Mouse (Mus musculus): Measurements from ENCODE around the gene Ppfia2. TPM values are rescaled to one million over a fixed set of nuclear protein-coding genes. Genes with fewer than 3 reads are reported as not detected.

Ppfia2 gene
- total RNA-seq (2021) (under 1 TPM; 0.26 to 0.55 TPM), polyA plus RNA-seq (2012; rRNA removed) (0.12 and 0.23 TPM in 2 replicates)
- long read RNA-seq, partial matches to known transcripts = 0 of 1 reads
- long read RNA-seq, other reads (novel, unspliced or antisense) = 1 of 1 reads

DNA sequence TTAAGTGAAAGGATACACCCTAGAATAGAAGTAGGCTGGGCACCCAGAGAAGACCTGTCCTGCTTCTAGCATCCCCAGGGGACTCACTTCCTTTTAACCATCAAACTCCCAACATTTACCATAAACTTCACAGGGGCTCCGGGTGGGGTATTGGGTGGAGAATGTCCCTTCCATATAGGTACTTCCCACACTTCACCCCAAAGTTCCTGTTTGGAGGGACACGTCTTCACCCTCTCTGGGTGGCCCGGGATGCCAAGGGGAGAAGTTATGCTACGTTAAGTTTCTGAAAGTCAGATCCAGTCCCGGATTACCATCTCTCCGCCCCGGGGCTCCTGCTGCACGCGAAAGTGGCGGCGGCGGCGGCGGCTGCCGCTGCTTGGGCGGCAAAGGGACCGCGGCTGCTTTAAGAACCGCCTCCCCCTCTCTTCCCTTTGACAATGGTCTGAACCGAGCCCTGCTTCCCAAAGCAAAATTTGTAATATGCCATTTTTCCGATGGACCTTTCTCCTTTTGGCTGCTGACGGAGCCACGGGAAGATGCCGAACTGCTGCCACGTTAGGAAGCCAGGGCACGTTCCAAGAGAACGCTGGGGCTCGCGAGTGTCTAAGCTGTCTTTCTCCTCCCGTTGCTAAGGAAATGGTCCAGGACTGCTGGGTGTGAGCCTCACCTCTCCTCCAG, at the start of gene Ppfia2:
TSS of gene Ppfia2 (plus strand) at position 485 of the 678 bp plus-strand sequence.
- no peaks in the 10 kb centered on the region for H3K36me3 ChIP-seq (ENCODE audit: control insufficient read depth, insufficient read depth, low read length)
- WGBS = under 1% methylated on average over 30 of the region's 30 CpGs
- H3K9ac ChIP-seq (ENCODE audit: low read depth, low read length) = peak within 1 kb of the TSS; percentile 9
- TF ChIP-seq POLR2A (IDR thresholded peaks at IDR 0.05; ENCODE audit: insufficient read depth, low read depth, low read length) = no peak
- no peak for TF ChIP-seq EP300 (IDR thresholded peaks at IDR 0.05; ENCODE audit: insufficient read depth, low read depth, low read length)
- TF ChIP-seq CTCF (IDR thresholded peaks at IDR 0.05) = no peak
- H3K27me3 ChIP-seq (ENCODE audit: control insufficient read depth, insufficient read depth, low read length) = no peaks in the 10 kb centered on the region; the same call in 1 of the 2 replicates
- intact Hi-C loops (cut with DNase I) = no loop called here
- no peaks in the 10 kb centered on the region for H3K4me1 ChIP-seq (ENCODE audit: control insufficient read depth, insufficient read depth, low read length)
- H3K4me3 ChIP-seq = peak within 1 kb of the TSS; percentile 38
- peak; percentile 15 to 35 for DNase-seq
- H3K79me2 ChIP-seq (replicated peaks; ENCODE audit: control insufficient read depth, insufficient read depth, low read length) = no peaks in the 10 kb centered on the region
- no peak within 1 kb of the TSS; the same call in 1 of the 2 replicates for H3K27ac ChIP-seq

GRCm38 (mm10) chr10:106468956-106469721, 1.0 kb upstream of the Ppfia2 start:
- Histone ChIP-seq H3K4me3 (peak overlapping the region; percentile 3; the same call in 1 of the 2 replicates), H3K27ac (no peak overlapping the region), H3K79me2 (replicated peaks; ENCODE audit: control insufficient read depth, insufficient read depth, low read length) (no peaks in the 10 kb centered on the region), H3K36me3 (ENCODE audit: control insufficient read depth, insufficient read depth, low read length) (no peaks in the 10 kb centered on the region), H3K4me1 (ENCODE audit: control insufficient read depth, insufficient read depth, low read length) (no peaks in the 10 kb centered on the region), H3K9ac (ENCODE audit: low read depth, low read length) (no peak overlapping the region), H3K27me3 (ENCODE audit: control insufficient read depth, insufficient read depth, low read length) (no peaks in the 10 kb centered on the region; the same call in 1 of the 2 replicates)
- WGBS = 7% methylated on average over 19 of the region's 19 CpGs
- DNase-seq = peak; percentile 23 to 24
- intact Hi-C loops (cut with DNase I) = no loop called here
- TF ChIP-seq CTCF (IDR thresholded peaks at IDR 0.05) = no peak
- TF ChIP-seq POLR2A (IDR thresholded peaks at IDR 0.05; ENCODE audit: insufficient read depth, low read depth, low read length) = no peak
- no peak for TF ChIP-seq EP300 (IDR thresholded peaks at IDR 0.05; ENCODE audit: insufficient read depth, low read depth, low read length)

DNA sequence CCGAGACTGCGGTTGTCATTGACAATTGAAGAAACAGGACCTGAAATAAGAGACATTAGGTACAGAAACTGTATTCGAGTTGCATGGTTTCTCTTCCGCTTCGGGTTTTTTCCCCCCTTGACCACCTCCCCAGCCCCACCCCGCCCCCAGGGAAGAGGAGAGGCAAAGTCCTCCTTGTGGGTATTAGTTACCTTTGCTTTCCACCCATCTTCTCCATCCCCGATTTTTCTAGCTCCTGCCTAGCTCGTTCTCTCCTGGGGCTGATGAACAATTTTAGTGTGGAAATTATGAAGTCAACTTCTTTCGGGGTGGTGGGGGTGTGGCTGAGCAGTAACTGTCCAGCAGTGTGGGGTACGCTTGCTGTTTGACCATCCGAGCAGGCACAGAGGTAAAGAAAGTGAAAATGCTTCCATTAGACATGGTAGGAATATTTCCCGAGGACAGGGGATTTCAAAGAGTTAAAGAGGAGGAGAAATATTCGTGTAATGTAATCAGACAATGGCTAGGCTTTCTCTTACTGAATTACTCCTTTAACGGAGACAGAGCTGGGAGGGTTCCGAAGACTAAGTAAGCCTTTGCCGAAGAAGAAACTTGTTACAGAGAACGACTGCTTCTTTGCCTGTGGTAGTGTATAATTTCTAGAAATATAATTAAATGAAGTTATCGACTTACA, 530 bp downstream of the Ppfia2 start:
- Histone ChIP-seq H3K4me1 (ENCODE audit: control insufficient read depth, insufficient read depth, low read length) (no peaks in the 10 kb centered on the region), H3K27ac (no peak overlapping the region; the same call in 1 of the 2 replicates), H3K9ac (ENCODE audit: low read depth, low read length) (peak overlapping the region; percentile 9; the same call in 1 of the 2 replicates), H3K79me2 (replicated peaks; ENCODE audit: control insufficient read depth, insufficient read depth, low read length) (no peaks in the 10 kb centered on the region), H3K36me3 (ENCODE audit: control insufficient read depth, insufficient read depth, low read length) (no peaks in the 10 kb centered on the region), H3K27me3 (ENCODE audit: control insufficient read depth, insufficient read depth, low read length) (no peaks in the 10 kb centered on the region; the same call in 1 of the 2 replicates), H3K4me3 (peak overlapping the region; percentile 38)
- no peak for DNase-seq
- no peak for TF ChIP-seq EP300 (IDR thresholded peaks at IDR 0.05; ENCODE audit: insufficient read depth, low read depth, low read length)
- no peak for TF ChIP-seq POLR2A (IDR thresholded peaks at IDR 0.05; ENCODE audit: insufficient read depth, low read depth, low read length)
- no peak for TF ChIP-seq CTCF (IDR thresholded peaks at IDR 0.05)
- WGBS = 14% methylated on average over 18 of the region's 18 CpGs
- intact Hi-C loops (cut with DNase I) = no loop called here

GRCm38 (mm10) chr10:106509281-106510165, 39.4 kb downstream of the Ppfia2 start:
- no peaks in the 10 kb centered on the region for H3K79me2 ChIP-seq (replicated peaks; ENCODE audit: control insufficient read depth, insufficient read depth, low read length)
- H3K4me1 ChIP-seq (ENCODE audit: control insufficient read depth, insufficient read depth, low read length) = no peaks in the 10 kb centered on the region
- no peak for DNase-seq
- no peak overlapping the region for H3K9ac ChIP-seq (ENCODE audit: low read depth, low read length)
- no peak for TF ChIP-seq CTCF (IDR thresholded peaks at IDR 0.05)
- no peak for TF ChIP-seq POLR2A (IDR thresholded peaks at IDR 0.05; ENCODE audit: insufficient read depth, low read depth, low read length)
- TF ChIP-seq EP300 (IDR thresholded peaks at IDR 0.05; ENCODE audit: insufficient read depth, low read depth, low read length) = no peak
- H3K36me3 ChIP-seq (ENCODE audit: control insufficient read depth, insufficient read depth, low read length) = no peaks in the 10 kb centered on the region
- H3K4me3 ChIP-seq = no peak overlapping the region
- 69% methylated on average over 6 of the region's 6 CpGs for WGBS
- intact Hi-C loops (cut with DNase I) = no loop called here
- H3K27me3 ChIP-seq (ENCODE audit: control insufficient read depth, insufficient read depth, low read length) = no peaks in the 10 kb centered on the region
- H3K27ac ChIP-seq = peak overlapping the region; percentile 17; the same call in 1 of the 2 replicates

- TF ChIP-seq POLR2A (IDR thresholded peaks at IDR 0.05; ENCODE audit: insufficient read depth, low read depth, low read length) (no peak), CTCF (IDR thresholded peaks at IDR 0.05) (no peak), EP300 (IDR thresholded peaks at IDR 0.05; ENCODE audit: insufficient read depth, low read depth, low read length) (no peak)
- 56% methylated on average over 4 of the region's 4 CpGs for WGBS
Observed at GRCm38 (mm10) chr10:106566036-106566435, 95.9 kb downstream of the Ppfia2 start.

More at GRCm38 (mm10) chr10:106566036-106566435, 95.9 kb downstream of the Ppfia2 start:
- intact Hi-C loops (cut with DNase I) = no loop called here
- Histone ChIP-seq H3K9ac (ENCODE audit: low read depth, low read length) (no peak overlapping the region), H3K4me1 (ENCODE audit: control insufficient read depth, insufficient read depth, low read length) (no peaks in the 10 kb centered on the region), H3K79me2 (replicated peaks; ENCODE audit: control insufficient read depth, insufficient read depth, low read length) (no peaks in the 10 kb centered on the region), H3K4me3 (no peak overlapping the region), H3K27me3 (ENCODE audit: control insufficient read depth, insufficient read depth, low read length) (no peaks in the 10 kb centered on the region), H3K27ac (no peak overlapping the region), H3K36me3 (ENCODE audit: control insufficient read depth, insufficient read depth, low read length) (no peaks in the 10 kb centered on the region)
- no peak for DNase-seq

Data from heart, adult 2 months (tissue).